Mouse (Mus musculus) hindbrain, embryonic 13.5 days (tissue): ENCODE measurements at regions not wholly inside any gene's neighbourhood (a gene's known extent, or its start where the extent isn't known, plus 50 kb on each side); places are given as distances from the start of the nearest gene placed in this dataset. TPM values are rescaled to one million over a fixed set of nuclear protein-coding genes. Genes with fewer than 3 reads are reported as not detected.

Source experiments
- ATAC-seq: fragments of 200-750 bp; cut with Nextera tagmentation; 2 replicates; pipeline ENCODE4 v1.8.0; 2017; ENCODE audit warnings: moderate TSS enrichment; ENCODE audit not compliant: low FRiP score
- H3K27ac ChIP-seq: fragments of 300-500 bp; sonication (generic); 2 replicates; pipeline ENCODE4 v1.5.1; 2015; ENCODE audit warnings: inconsistent platforms, mild to moderate bottlenecking, moderate library complexity
- H3K27me3 ChIP-seq: fragments of 300-500 bp; sonication (generic); 2 replicates; pipeline ENCODE4 v1.6.1; 2015; ENCODE audit warnings: mild to moderate bottlenecking, inconsistent platforms
- H3K36me3 ChIP-seq: fragments of 300-500 bp; sonication (generic); 2 replicates; pipeline ENCODE4 v1.6.1; 2015; ENCODE audit warnings: mild to moderate bottlenecking, inconsistent platforms
- H3K4me1 ChIP-seq: fragments of 300-500 bp; sonication (generic); replicated peaks from 2 replicates; pipeline ENCODE4 v1.6.1; 2015; ENCODE audit warnings: inconsistent platforms
- H3K4me2 ChIP-seq: fragments of 300-500 bp; sonication (generic); 2 replicates; pipeline ENCODE4 v1.6.1; 2015; ENCODE audit warnings: inconsistent platforms, mild to moderate bottlenecking, moderate library complexity
- H3K4me3 ChIP-seq: fragments of 300-500 bp; sonication (generic); 2 replicates; pipeline ENCODE4 v1.5.1; 2015; ENCODE audit warnings: mild to moderate bottlenecking, inconsistent platforms
- H3K9ac ChIP-seq: fragments of 300-500 bp; sonication (generic); 2 replicates; pipeline ENCODE4 v1.6.1; 2015; ENCODE audit warnings: mild to moderate bottlenecking, inconsistent platforms
- H3K9me3 ChIP-seq: fragments of 300-500 bp; sonication (generic); 2 replicates; pipeline ENCODE4 v1.6.1; 2016; ENCODE audit warnings: inconsistent platforms
- WGBS: fragments of 180-500 bp; shearing (Covaris S2); methylation state at CpG from one replicate; pipeline ENCODE4 v1.1.7; 2015; 5-methylcytosine and 5-hydroxymethylcytosine counted together
- microRNA-seq: library from miRNA; unstranded; fragments of <30 nt; microRNA quantifications from one replicate; pipeline ENCODE4, GENCODE M21; 2016

- H3K4me1 ChIP-seq, result no peaks in the 10 kb centered on the region
- no peaks in the 10 kb centered on the region for H3K27me3 ChIP-seq
- H3K36me3 ChIP-seq, result no peaks in the 10 kb centered on the region
- no peak overlapping the region for H3K4me3 ChIP-seq
- H3K4me2 ChIP-seq, result no peak overlapping the region
- H3K9me3 ChIP-seq, result no peaks in the 10 kb centered on the region
- H3K27ac ChIP-seq, result no peak overlapping the region
- H3K9ac ChIP-seq, result no peak overlapping the region
- WGBS, result 89% methylated on average over 5 of the region's 5 CpGs
- no peak for ATAC-seq
Observed at GRCm38 (mm10) chrX:12824497-12824896, 62.6 kb upstream of the Med14 start.

GRCm38 (mm10) chrX:12822777-12823176 is 60.9 kb upstream of the Med14 start:
- H3K4me3 ChIP-seq, result no peak overlapping the region
- H3K4me2 ChIP-seq, result no peak overlapping the region
- H3K9me3 ChIP-seq, result no peaks in the 10 kb centered on the region
- H3K36me3 ChIP-seq, result no peaks in the 10 kb centered on the region
- H3K27me3 ChIP-seq, result no peaks in the 10 kb centered on the region
- no peak overlapping the region for H3K9ac ChIP-seq
- no peak for ATAC-seq
- no peaks in the 10 kb centered on the region for H3K4me1 ChIP-seq
- H3K27ac ChIP-seq, result no peak overlapping the region; the same call in 1 of the 2 replicates
- 64% methylated on average over 10 of the region's 10 CpGs for WGBS

GRCm38 (mm10) chrX:12813083-12813660 is 51.3 kb upstream of the Med14 start:
- no peak for ATAC-seq
- Histone ChIP-seq H3K27ac (no peak overlapping the region), H3K4me3 (no peak overlapping the region), H3K36me3 (no peaks in the 10 kb centered on the region), H3K9ac (no peak overlapping the region), H3K4me2 (no peak overlapping the region), H3K4me1 (no peaks in the 10 kb centered on the region), H3K27me3 (no peaks in the 10 kb centered on the region), H3K9me3 (no peaks in the 10 kb centered on the region)
- WGBS, result 86% methylated on average over 6 of the region's 6 CpGs

Small RNA genes lying in the stretch of these regions (microRNA-seq; reads per million reads assigned to microRNA genes)
- gene Gm25063, result not detected
